Mouse (Mus musculus): ENCODE data around the gene Astl.

- TF ChIP-seq POLR2A (IDR thresholded peaks at IDR 0.05; ENCODE audit: control insufficient read depth, extremely low read depth, insufficient read depth, low read length, poor library complexity), result no peak
- no peak for TF ChIP-seq CTCF (IDR thresholded peaks at IDR 0.05; ENCODE audit: borderline replicate concordance, control insufficient read depth, extremely low read depth, insufficient read depth, low read length, poor library complexity)
Measured at GRCm38 (mm10) chr2:127316431-127316830, 22.0 kb upstream of the Astl start.

Measured in thymus, adult 2 months (tissue).